In the genomic region with DNA sequence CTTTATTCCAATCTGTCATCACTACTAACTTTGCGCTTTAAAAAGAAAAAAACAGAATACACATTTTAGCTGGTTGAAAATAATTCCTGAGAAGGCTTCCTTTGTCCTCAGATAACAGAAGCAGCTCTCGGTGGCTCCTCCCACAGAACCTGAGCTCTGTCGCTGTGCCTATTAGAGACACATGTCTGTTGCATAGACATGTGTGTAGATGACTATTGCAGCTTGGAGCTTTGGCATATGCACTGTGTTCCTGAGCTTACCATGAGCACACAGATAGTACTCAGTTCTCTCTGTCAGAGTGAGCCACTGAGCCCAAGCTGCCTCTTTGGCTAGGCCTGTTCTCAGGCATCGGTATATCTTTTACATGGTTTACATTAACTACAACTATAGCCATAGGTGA, we compare ENCODE assay signal across 29 mouse cellular contexts. TPM values are rescaled to one million over a fixed set of nuclear protein-coding genes. Genes with fewer than 3 reads are reported as not detected.
DNase-seq lines count a peak whose midpoint lies in the region; ATAC-seq lines count a peak whose summit lies in the region.
"Had no signal": no experiment of that assay in that cellular context is flagged by ENCODE, and none has a peak within 500 bp of the region (broad histone marks: within the 10 kb centered on the region; RNA-seq: fewer than 3 reads in every experiment).

No protein-coding gene starts in this region.

- H3K9ac ChIP-seq in hindbrain, embryonic 15.5 days = no peak overlapping the region
- no peak overlapping the region for H3K9ac ChIP-seq in hindbrain, embryonic 14.5 days
- H3K9ac ChIP-seq: embryonic facial prominence, embryonic 13.5 days; embryonic facial prominence, embryonic 15.5 days; forebrain, embryonic 13.5 days; forebrain, embryonic 15.5 days had no signal

- no peak for DNase-seq in frontal cortex, postnatal 25 days (ENCODE audit: low spot score in 2 of 2)
- no peak for DNase-seq in hindbrain, embryonic 14.5 days (ENCODE audit: low spot score)
- peak; percentile 38 for DNase-seq in layer of hippocampus, adult 9-11 months
- DNase-seq in layer of hippocampus, postnatal 25 days (ENCODE audit: extremely low spot score in 1 of 2, low spot score in 1 of 2) = no peak
- DNase-seq: adrenal gland, adult 2 months; adrenal gland, postnatal 10 days; adrenal gland, postnatal 25 days; cerebellum, adult 11 months; cerebellum, adult 18-20 months; cerebellum, adult 8-10 months; cerebellum, adult 9-11 months; cerebellum, postnatal 14 days; cerebellum, postnatal 36 days; embryo, embryonic 11 days had no signal

- H3K4me3 ChIP-seq in hindbrain, embryonic 15.5 days = no peak overlapping the region
- H3K4me3 ChIP-seq in hindbrain, embryonic 14.5 days (replicated peaks; ENCODE audit: low read length) = no peak overlapping the region
- H3K4me3 ChIP-seq: embryonic facial prominence, embryonic 13.5 days; embryonic facial prominence, embryonic 15.5 days; erythroblast, embryonic 14.5 days; forebrain, embryonic 10.5 days; forebrain, embryonic 13.5 days; forebrain, embryonic 15.5 days had no signal

- no peaks in the 10 kb centered on the region for H3K27me3 ChIP-seq in hindbrain, embryonic 15.5 days
- H3K27me3 ChIP-seq in hindbrain, embryonic 14.5 days (ENCODE audit: control insufficient read depth, insufficient read depth, low read length) = no peaks in the 10 kb centered on the region
- H3K27me3 ChIP-seq: embryonic facial prominence, embryonic 13.5 days; embryonic facial prominence, embryonic 15.5 days; forebrain, embryonic 13.5 days; forebrain, embryonic 15.5 days had no signal

- 0 out of 2 replicates have a peak overlapping the region, but pooled peaks have one; percentile 22 for H3K27ac ChIP-seq in hindbrain, embryonic 15.5 days (replicated peaks)
- H3K27ac ChIP-seq in hindbrain, embryonic 14.5 days = no peak overlapping the region
- H3K27ac ChIP-seq: embryonic facial prominence, embryonic 13.5 days; embryonic facial prominence, embryonic 15.5 days; forebrain, embryonic 10.5 days; forebrain, embryonic 13.5 days; forebrain, embryonic 15.5 days had no signal

- H3K9me3 ChIP-seq in hindbrain, embryonic 15.5 days = no peaks in the 10 kb centered on the region
- H3K9me3 ChIP-seq in hindbrain, embryonic 14.5 days (ENCODE audit: control insufficient read depth, low read length) = no peaks in the 10 kb centered on the region
- H3K9me3 ChIP-seq: embryonic facial prominence, embryonic 13.5 days; embryonic facial prominence, embryonic 15.5 days; forebrain, embryonic 10.5 days; forebrain, embryonic 13.5 days; forebrain, embryonic 15.5 days had no signal

- no peak overlapping the region for H3K4me2 ChIP-seq in hindbrain, embryonic 15.5 days
- no peak overlapping the region for H3K4me2 ChIP-seq in hindbrain, embryonic 14.5 days (replicated peaks)
- H3K4me2 ChIP-seq: embryonic facial prominence, embryonic 13.5 days; embryonic facial prominence, embryonic 15.5 days; forebrain, embryonic 13.5 days; forebrain, embryonic 15.5 days had no signal

- H3K36me3 ChIP-seq in hindbrain, embryonic 15.5 days = no peaks in the 10 kb centered on the region
- no peaks in the 10 kb centered on the region for H3K36me3 ChIP-seq in hindbrain, embryonic 14.5 days (replicated peaks; ENCODE audit: control insufficient read depth, insufficient read depth)
- H3K36me3 ChIP-seq: embryonic facial prominence, embryonic 13.5 days; embryonic facial prominence, embryonic 15.5 days; forebrain, embryonic 10.5 days; forebrain, embryonic 15.5 days had no signal

- 83% methylated on average over 4 of the region's 4 CpGs for WGBS in hindbrain, embryonic 15.5 days
- 84% methylated on average over 4 of the region's 4 CpGs for WGBS in hindbrain, embryonic 14.5 days

- no peaks in the 10 kb centered on the region for H3K4me1 ChIP-seq in hindbrain, embryonic 15.5 days (replicated peaks)
- H3K4me1 ChIP-seq in hindbrain, embryonic 14.5 days (replicated peaks; ENCODE audit: control insufficient read depth, insufficient read depth, low read length) = no peaks in the 10 kb centered on the region
- H3K4me1 ChIP-seq: embryonic facial prominence, embryonic 13.5 days; embryonic facial prominence, embryonic 15.5 days; forebrain, embryonic 10.5 days; forebrain, embryonic 13.5 days; forebrain, embryonic 15.5 days had no signal

- ATAC-seq in frontal cortex, adult (ENCODE audit: low TSS enrichment) = 0 out of 2 replicates have a peak, but pooled peaks have one; percentile 12
- ATAC-seq in hindbrain, embryonic 15.5 days (ENCODE audit: low FRiP score, low read depth) = no peak
- ATAC-seq in hindbrain, embryonic 14.5 days (ENCODE audit: low FRiP score) = no peak
- ATAC-seq: forebrain, embryonic 13.5 days; forebrain, embryonic 15.5 days had no signal

RNA-seq across cellular contexts. Expression of a gene that starts 48.1 kb away (rescaled TPM):
- polyA plus RNA-seq in hindbrain, embryonic 15.5 days (2015; fragmentation: Nextera tagmentation; extraction: Ambion mirVana) = 0.64 and 1.2 TPM in 2 replicates
- polyA plus RNA-seq in hindbrain, embryonic 14.5 days (2014; fragmentation: Nextera tagmentation; extraction: Ambion mirVana) = 0.52 and 0.54 TPM in 2 replicates
- not detected for total RNA-seq in layer of hippocampus, postnatal 25 days (2021)
- total RNA-seq: adrenal gland, adult 2 months; adrenal gland, postnatal 10 days; adrenal gland, postnatal 25 days; adrenal gland, postnatal 4 days; common myeloid progenitor, adult 5-6 weeks; ES-E14; MEL had no signal
- polyA plus RNA-seq: adrenal gland, adult 2 months; brain, embryonic 14.5 days; C2C12; embryonic facial prominence, embryonic 11.5 days; embryonic facial prominence, embryonic 13.5 days; embryonic facial prominence, embryonic 15.5 days; erythroblast, embryonic 14.5 days; forebrain, embryonic 10.5 days had no signal
